ENCODE assay signal across 8 mouse cellular contexts in the genomic region with DNA sequence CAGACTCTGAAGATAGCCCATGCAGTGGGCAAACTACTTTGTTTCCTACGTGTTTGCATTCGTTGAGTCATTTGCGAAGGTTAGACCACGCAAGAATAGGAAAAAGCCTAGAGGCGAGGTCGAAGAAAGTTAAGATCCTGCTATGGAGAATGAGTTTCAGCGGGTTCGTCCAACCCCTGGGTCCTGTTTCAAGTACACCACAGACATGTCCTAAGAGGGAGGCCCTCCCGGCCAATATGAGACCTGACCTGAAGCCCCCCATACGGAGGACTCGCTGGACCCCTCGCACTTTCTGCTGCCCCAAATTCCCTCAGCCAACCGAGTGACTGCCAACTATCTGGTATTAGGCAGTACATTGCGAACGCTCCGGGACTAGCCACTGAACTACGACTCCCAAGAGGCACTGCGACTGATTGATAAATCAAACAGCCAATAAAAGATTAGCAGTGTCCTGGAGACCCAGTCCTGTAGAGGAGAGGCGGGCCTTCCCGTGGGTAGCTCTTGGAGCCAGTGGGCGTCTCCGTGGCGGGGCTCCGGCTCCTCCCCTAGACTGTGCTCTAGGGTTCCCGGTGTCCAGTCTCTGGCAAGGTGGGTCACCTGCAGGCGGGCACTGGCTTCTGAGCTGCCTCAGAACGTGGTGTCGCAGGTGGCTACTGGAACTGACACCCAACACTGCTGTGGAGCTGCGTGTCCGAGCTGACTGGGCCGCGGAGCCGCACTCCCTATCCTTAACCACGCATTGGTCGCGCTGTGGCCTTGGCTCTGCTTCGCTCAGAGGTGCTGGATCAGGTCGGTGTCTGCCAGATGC. TPM values are rescaled to one million over a fixed set of nuclear protein-coding genes. Genes with fewer than 3 reads are reported as not detected.
DNase-seq lines count a peak whose midpoint lies in the region; ATAC-seq and TF ChIP-seq lines count a peak whose summit lies in the region.

TSS of gene Zfp174 (plus strand) at position 558 of the 808 bp plus-strand sequence.

- H3K27ac ChIP-seq in forebrain, embryonic 10.5 days, result peak within 1 kb of the TSS; percentile 45
- H3K27ac ChIP-seq in heart, embryonic 15.5 days, result peak within 1 kb of the TSS; percentile 56
- no peak within 1 kb of the TSS for H3K27ac ChIP-seq in liver, embryonic 14.5 days
- H3K27ac ChIP-seq in neural tube, embryonic 11.5 days (ENCODE audit: low read depth, low read length), result no peak within 1 kb of the TSS
- H3K27ac ChIP-seq in stomach, postnatal 0 days (replicated peaks), result peak within 1 kb of the TSS; percentile 45; the same call in 1 of the 2 replicates

- no peaks in the 10 kb centered on the region for H3K36me3 ChIP-seq in forebrain, embryonic 10.5 days (replicated peaks)
- H3K36me3 ChIP-seq in heart, embryonic 15.5 days, result no peaks in the 10 kb centered on the region
- no peaks in the 10 kb centered on the region for H3K36me3 ChIP-seq in liver, embryonic 14.5 days (replicated peaks; ENCODE audit: control insufficient read depth, insufficient read depth, low read depth)
- no peaks in the 10 kb centered on the region for H3K36me3 ChIP-seq in neural tube, embryonic 11.5 days (ENCODE audit: control insufficient read depth, insufficient read depth, low read length)
- H3K36me3 ChIP-seq in stomach, postnatal 0 days (ENCODE audit: control insufficient read depth, insufficient read depth, low read length), result no peaks in the 10 kb centered on the region

- no peaks in the 10 kb centered on the region; the same call in 1 of the 2 replicates for H3K9me3 ChIP-seq in forebrain, embryonic 10.5 days
- no peaks in the 10 kb centered on the region for H3K9me3 ChIP-seq in heart, embryonic 15.5 days (replicated peaks)
- H3K9me3 ChIP-seq in liver, embryonic 14.5 days (ENCODE audit: control insufficient read depth, low read length), result no peaks in the 10 kb centered on the region
- H3K9me3 ChIP-seq in neural tube, embryonic 11.5 days (ENCODE audit: control insufficient read depth, low read length), result no peaks in the 10 kb centered on the region
- no peaks in the 10 kb centered on the region for H3K9me3 ChIP-seq in stomach, postnatal 0 days (ENCODE audit: control insufficient read depth, low read length)

- ATAC-seq in heart, embryonic 15.5 days (replicated peaks; ENCODE audit: insufficient number of reproducible peaks, insufficient read depth, low FRiP score, low read depth), result peak; percentile 100
- peak; percentile 99 for ATAC-seq in liver, embryonic 14.5 days (ENCODE audit: insufficient read depth)
- ATAC-seq in neural tube, embryonic 11.5 days (ENCODE audit: insufficient read depth, low FRiP score, low TSS enrichment), result peak; percentile 100
- ATAC-seq in stomach, postnatal 0 days (ENCODE audit: low FRiP score, low TSS enrichment), result peak; percentile 100

- no peaks in the 10 kb centered on the region for H3K27me3 ChIP-seq in forebrain, embryonic 10.5 days (ENCODE audit: poor library complexity, severe bottlenecking)
- H3K27me3 ChIP-seq in heart, embryonic 15.5 days, result no peaks in the 10 kb centered on the region
- no peaks in the 10 kb centered on the region for H3K27me3 ChIP-seq in liver, embryonic 14.5 days (ENCODE audit: control insufficient read depth, insufficient read depth, low read length)
- no peaks in the 10 kb centered on the region for H3K27me3 ChIP-seq in neural tube, embryonic 11.5 days (ENCODE audit: control insufficient read depth, insufficient read depth, low read length)
- no peaks in the 10 kb centered on the region for H3K27me3 ChIP-seq in stomach, postnatal 0 days (ENCODE audit: control insufficient read depth, insufficient read depth, low read length)

- H3K9ac ChIP-seq in heart, embryonic 15.5 days, result peak within 1 kb of the TSS; percentile 78
- H3K9ac ChIP-seq in liver, embryonic 14.5 days (replicated peaks), result peak within 1 kb of the TSS; percentile 79
- H3K9ac ChIP-seq in neural tube, embryonic 11.5 days (ENCODE audit: low read length), result peak within 1 kb of the TSS; percentile 62
- H3K9ac ChIP-seq in stomach, postnatal 0 days (ENCODE audit: low read length), result peak within 1 kb of the TSS; percentile 75

- peaks cover 16% of the 10 kb centered on the region for H3K4me1 ChIP-seq in forebrain, embryonic 10.5 days
- H3K4me1 ChIP-seq in heart, embryonic 15.5 days (replicated peaks), result peaks cover 8% of the 10 kb centered on the region
- H3K4me1 ChIP-seq in liver, embryonic 14.5 days (replicated peaks; ENCODE audit: control insufficient read depth in 2 of 2, insufficient read depth in 2 of 2, low read length in 1 of 2), result peaks cover 5 to 6% of the 10 kb centered on the region in 2 experiments; a peak in 3 of 4 replicates
- H3K4me1 ChIP-seq in neural tube, embryonic 11.5 days (ENCODE audit: control insufficient read depth, insufficient read depth, low read length), result no peaks in the 10 kb centered on the region
- 0 out of 2 replicates have a peak, but pooled peaks cover 3% of the 10 kb centered on the region for H3K4me1 ChIP-seq in stomach, postnatal 0 days (replicated peaks; ENCODE audit: control insufficient read depth, insufficient read depth)

- TF ChIP-seq EP300 in liver, embryonic 14.5 days (IDR thresholded peaks at IDR 0.05; ENCODE audit: low read depth), result no peak
- TF ChIP-seq EP300 in stomach, postnatal 0 days (optimal IDR thresholded peaks at IDR 0.05), result no peak

- WGBS in forebrain, embryonic 10.5 days, result 3% methylated on average over 38 of the region's 38 CpGs
- WGBS in heart, embryonic 15.5 days, result 2% methylated on average over 38 of the region's 38 CpGs
- 2% methylated on average over 38 of the region's 38 CpGs for WGBS in liver, embryonic 14.5 days (ENCODE audit: insufficient replicate concordance)
- WGBS in neural tube, embryonic 11.5 days, result 3% methylated on average over 38 of the region's 38 CpGs
- WGBS in stomach, postnatal 0 days, result 3% methylated on average over 38 of the region's 38 CpGs

- H3K4me3 ChIP-seq in forebrain, embryonic 10.5 days, result peak within 1 kb of the TSS; percentile 59
- peak within 1 kb of the TSS; percentile 81 for H3K4me3 ChIP-seq in heart, embryonic 15.5 days
- H3K4me3 ChIP-seq in liver, embryonic 14.5 days (ENCODE audit: insufficient read depth in 1 of 2, low read depth in 2 of 2, low read length in 2 of 2), result peak within 1 kb of the TSS; percentile 67 to 78
- H3K4me3 ChIP-seq in neural tube, embryonic 11.5 days (ENCODE audit: low read depth, low read length), result peak within 1 kb of the TSS; percentile 65
- peak within 1 kb of the TSS; percentile 71 for H3K4me3 ChIP-seq in stomach, postnatal 0 days (ENCODE audit: low read depth, low read length)

- TF ChIP-seq CTCF in liver, embryonic 14.5 days (IDR thresholded peaks at IDR 0.05; ENCODE audit: low read depth), result peak; percentile 23; the same call in 1 of the 2 replicates
- TF ChIP-seq CTCF in stomach, postnatal 0 days (IDR thresholded peaks at IDR 0.05; ENCODE audit: low read depth), result peak; percentile 20

- DNase-seq in CD8-positive naive resting alpha-beta T cell, adult 2 months (ENCODE audit: low read depth in 2 of 2, low spot score in 2 of 2), result peak; percentile 83 to 87
- DNase-seq in c-Kit-positive CD71-negative TER-119-negative erythroid progenitor cells, embryonic 14.5 days (ENCODE audit: low read depth), result peak; percentile 87
- DNase-seq in forebrain, embryonic 10.5 days (ENCODE audit: extremely low spot score, low spot score), result peak; percentile 86
- DNase-seq in kidney, postnatal 25 days, result peak; percentile 95 to 98
- peak; percentile 92 to 94 (median 94) for DNase-seq in liver, embryonic 14.5 days (ENCODE audit: low read depth in 3 of 3, low spot score in 3 of 3)
- DNase-seq in neural tube, embryonic 11.5 days (ENCODE audit: low spot score), result peak; percentile 90
- DNase-seq in stomach, postnatal 0 days (ENCODE audit: low spot score), result peak; percentile 96

- H3K4me2 ChIP-seq in heart, embryonic 15.5 days, result peak within 1 kb of the TSS; percentile 68
- H3K4me2 ChIP-seq in liver, embryonic 14.5 days (ENCODE audit: low read depth), result peak within 1 kb of the TSS; percentile 85
- peak within 1 kb of the TSS; percentile 59 for H3K4me2 ChIP-seq in neural tube, embryonic 11.5 days (ENCODE audit: low read depth)
- H3K4me2 ChIP-seq in stomach, postnatal 0 days (replicated peaks; ENCODE audit: low read depth), result peak within 1 kb of the TSS; percentile 66

RNA-seq across cellular contexts. Expression of gene Zfp174, which starts in this region (rescaled TPM):
- polyA plus RNA-seq in forebrain, embryonic 10.5 days (2016; fragmentation: Nextera tagmentation; extraction: Ambion mirVana), result 0.93 and 1.1 TPM in 2 replicates
- 0.71 and 0.77 TPM in 2 replicates for polyA plus RNA-seq in heart, embryonic 15.5 days (2015; fragmentation: Nextera tagmentation; extraction: Ambion mirVana)
- polyA plus RNA-seq in liver, embryonic 14.5 days (2012; rRNA removed), result 0.34 and 0.35 TPM in 2 replicates
- 0.22 and 0.27 TPM in 2 replicates for polyA plus RNA-seq in liver, embryonic 14.5 days (2014; fragmentation: Nextera tagmentation; extraction: Ambion mirVana)
- 1.1 and 1.3 TPM in 2 replicates for polyA plus RNA-seq in neural tube, embryonic 11.5 days (2014; fragmentation: Nextera tagmentation; extraction: Ambion mirVana)
- polyA plus RNA-seq in stomach, postnatal 0 days (2015; fragmentation: Nextera tagmentation; extraction: Ambion mirVana), result 0.44 and 0.62 TPM in 2 replicates

Comparison
In these comparisons a context has a peak if more than half of its experiments do, and no peak if none do; other contexts are left out.
1. Peak in ATAC-seq, H3K4me3 ChIP-seq, H3K27ac ChIP-seq, H3K9ac ChIP-seq and H3K4me2 ChIP-seq in heart, embryonic 15.5 days; RNA of the gene not detected or under 1 TPM.
2. Peak in DNase-seq, ATAC-seq, H3K4me3 ChIP-seq, H3K9ac ChIP-seq and H3K4me2 ChIP-seq in liver, embryonic 14.5 days; RNA of the gene not detected or under 1 TPM.
3. Peak in DNase-seq, ATAC-seq, H3K4me3 ChIP-seq, H3K27ac ChIP-seq, H3K9ac ChIP-seq and H3K4me2 ChIP-seq in stomach, postnatal 0 days; RNA of the gene not detected or under 1 TPM.